Mouse (Mus musculus) heart, embryonic 11.5 days (tissue): ENCODE data around the gene Gm20388. TPM values are rescaled to one million over a fixed set of nuclear protein-coding genes. Genes with fewer than 3 reads are reported as not detected.
"Not testable (repeated sequence)": the region's sequence is repeated elsewhere in the genome, so short reads cannot be mapped to it uniquely, and the experiment has no call there.

Source experiments
- ATAC-seq: fragments of 200-750 bp; cut with Nextera tagmentation; replicated peaks from 2 replicates; pipeline ENCODE4 v1.8.0; 2017; ENCODE audit warnings: moderate library complexity; ENCODE audit not compliant: insufficient number of reproducible peaks, low FRiP score, low TSS enrichment
- H3K27ac ChIP-seq: fragments of 300-500 bp; sonication (generic); 2 replicates; pipeline ENCODE4 v1.5.1; 2014; ENCODE audit warnings: mild to moderate bottlenecking, low read depth, low read length
- H3K27me3 ChIP-seq: fragments of 300-500 bp; sonication (generic); 2 replicates; pipeline ENCODE4 v1.6.1; 2014; ENCODE audit warnings: mild to moderate bottlenecking, low read length, mixed read lengths; ENCODE audit not compliant: control insufficient read depth, insufficient read depth
- H3K36me3 ChIP-seq: fragments of 300-500 bp; sonication (generic); 2 replicates; pipeline ENCODE4 v1.6.1; 2014; ENCODE audit warnings: mild to moderate bottlenecking, low read length, moderate library complexity, mixed read lengths; ENCODE audit not compliant: control insufficient read depth, insufficient read depth
- H3K4me1 ChIP-seq: fragments of 300-500 bp; sonication (generic); 2 replicates; pipeline ENCODE4 v1.6.1; 2014; ENCODE audit warnings: low read length; ENCODE audit not compliant: control insufficient read depth, insufficient read depth
- H3K4me2 ChIP-seq: fragments of 300-500 bp; sonication (generic); 2 replicates; pipeline ENCODE4 v1.6.1; 2014; ENCODE audit warnings: mild to moderate bottlenecking, moderate library complexity
- H3K4me3 ChIP-seq: fragments of 300-500 bp; sonication (generic); 2 replicates; pipeline ENCODE4 v1.5.1; 2014; ENCODE audit warnings: low read depth, low read length
- H3K9ac ChIP-seq: fragments of 300-500 bp; sonication (generic); 2 replicates; pipeline ENCODE4 v1.6.1; 2014; ENCODE audit warnings: mild to moderate bottlenecking, low read depth, low read length, moderate library complexity
- H3K9me3 ChIP-seq: fragments of 300-500 bp; sonication (generic); replicated peaks from 2 replicates; pipeline ENCODE4 v1.6.1; 2016; ENCODE audit warnings: low read length; ENCODE audit not compliant: control insufficient read depth
- WGBS: fragments of 180-500 bp; shearing (Covaris S2); extraction: QIAGEN DNeasy Blood & Tissue Kit; methylation state at CpG from one replicate; pipeline ENCODE4 v1.1.7; 2014; ENCODE audit not compliant: insufficient replicate concordance; 5-methylcytosine and 5-hydroxymethylcytosine counted together
- polyA plus RNA-seq: library from polyadenylated mRNA; unstranded; fragments of >200 nt; fragmentation: Nextera tagmentation; extraction: Ambion mirVana; gene quantifications from 2 replicates; pipeline ENCODE4 v1.2.1, GENCODE M21; 2014

Gm20388 gene
- polyA plus RNA-seq, 1 experiment from 2014 or later = 6.4 TPM

GRCm38 (mm10) chr8:123040110-123040650 lies 3129.5 kb downstream of the Gm20388 start:
- H3K4me1 ChIP-seq = peaks cover 32% of the 10 kb centered on the region
- 18% methylated on average over 4 of the region's 4 CpGs for WGBS

DNA sequence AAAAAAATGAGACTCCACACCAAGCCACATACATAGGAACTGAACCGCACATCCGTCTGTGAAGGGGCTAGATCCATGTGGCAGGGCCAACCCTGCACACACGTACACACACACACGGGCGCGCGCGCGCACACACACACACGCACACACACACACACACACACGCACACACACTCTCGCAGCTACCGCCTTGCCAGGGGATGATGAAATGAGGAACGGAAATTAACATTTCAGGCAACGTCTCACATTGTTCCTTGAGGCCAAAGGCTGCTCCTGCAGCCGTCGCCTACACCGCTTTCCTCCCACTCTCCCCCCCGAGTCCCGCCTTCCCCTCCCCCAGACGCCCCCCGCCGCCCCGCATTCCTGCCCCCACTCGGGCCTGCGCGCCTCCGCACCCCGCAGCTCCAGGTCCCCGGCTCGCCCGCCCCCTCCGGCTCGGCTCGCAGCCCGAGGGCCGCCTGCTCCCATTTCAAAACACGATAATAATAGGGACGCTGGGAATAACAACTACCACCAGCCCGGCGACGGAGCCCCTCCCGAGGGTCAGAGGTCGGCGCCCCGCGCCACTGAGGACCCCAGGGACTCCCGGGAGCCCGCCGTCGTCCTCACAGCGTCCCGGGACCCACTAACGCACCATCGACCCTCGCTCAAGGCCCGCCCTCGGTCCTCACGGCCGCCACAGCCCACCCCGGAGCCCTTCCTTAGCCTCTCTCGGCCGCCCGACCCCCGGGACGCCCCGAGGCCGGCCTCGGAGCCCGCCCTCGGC lies 3130.6 kb downstream of the Gm20388 start:
- Histone ChIP-seq H3K36me3 (no peaks in the 10 kb centered on the region), H3K4me3 (peak overlapping the region; percentile 100), H3K27me3 (no peaks in the 10 kb centered on the region), H3K4me2 (peak overlapping the region; percentile 90), H3K27ac (peak overlapping the region; percentile 97), H3K4me1 (peaks cover 32% of the 10 kb centered on the region), H3K9ac (peak overlapping the region; percentile 98), H3K9me3 (no peaks in the 10 kb centered on the region)
- under 1% methylated on average over 55 of the region's 71 CpGs for WGBS
- 0 out of 2 replicates have a peak, but pooled peaks have one; percentile 5 for ATAC-seq

More at GRCm38 (mm10) chr8:123040110-123040650, 3129.5 kb downstream of the Gm20388 start:
- H3K4me2 ChIP-seq = peak overlapping the region; percentile 90
- H3K27ac ChIP-seq = 0 out of 2 replicates have a peak overlapping the region, but pooled peaks have one; percentile 15
- H3K4me3 ChIP-seq = peak overlapping the region; percentile 100
- peak overlapping the region; percentile 98; the same call in 1 of the 2 replicates for H3K9ac ChIP-seq
- no peaks in the 10 kb centered on the region for H3K27me3 ChIP-seq
- no peaks in the 10 kb centered on the region for H3K9me3 ChIP-seq
- no peaks in the 10 kb centered on the region for H3K36me3 ChIP-seq
- no peak for ATAC-seq

- Histone ChIP-seq H3K36me3 (no peaks in the 10 kb centered on the region), H3K27ac (peak overlapping the region; percentile 97), H3K4me3 (peak overlapping the region; percentile 100), H3K4me2 (peak overlapping the region; percentile 90), H3K27me3 (no peaks in the 10 kb centered on the region), H3K4me1 (peaks cover 32% of the 10 kb centered on the region), H3K9ac (peak overlapping the region; percentile 98), H3K9me3 (no peaks in the 10 kb centered on the region)
- WGBS = 3% methylated on average over 28 of the region's 60 CpGs
- peak; percentile 19 for ATAC-seq
These were observed 3131.1 kb downstream of the Gm20388 start for GRCm38 (mm10) chr8:123041774-123042105.

DNA sequence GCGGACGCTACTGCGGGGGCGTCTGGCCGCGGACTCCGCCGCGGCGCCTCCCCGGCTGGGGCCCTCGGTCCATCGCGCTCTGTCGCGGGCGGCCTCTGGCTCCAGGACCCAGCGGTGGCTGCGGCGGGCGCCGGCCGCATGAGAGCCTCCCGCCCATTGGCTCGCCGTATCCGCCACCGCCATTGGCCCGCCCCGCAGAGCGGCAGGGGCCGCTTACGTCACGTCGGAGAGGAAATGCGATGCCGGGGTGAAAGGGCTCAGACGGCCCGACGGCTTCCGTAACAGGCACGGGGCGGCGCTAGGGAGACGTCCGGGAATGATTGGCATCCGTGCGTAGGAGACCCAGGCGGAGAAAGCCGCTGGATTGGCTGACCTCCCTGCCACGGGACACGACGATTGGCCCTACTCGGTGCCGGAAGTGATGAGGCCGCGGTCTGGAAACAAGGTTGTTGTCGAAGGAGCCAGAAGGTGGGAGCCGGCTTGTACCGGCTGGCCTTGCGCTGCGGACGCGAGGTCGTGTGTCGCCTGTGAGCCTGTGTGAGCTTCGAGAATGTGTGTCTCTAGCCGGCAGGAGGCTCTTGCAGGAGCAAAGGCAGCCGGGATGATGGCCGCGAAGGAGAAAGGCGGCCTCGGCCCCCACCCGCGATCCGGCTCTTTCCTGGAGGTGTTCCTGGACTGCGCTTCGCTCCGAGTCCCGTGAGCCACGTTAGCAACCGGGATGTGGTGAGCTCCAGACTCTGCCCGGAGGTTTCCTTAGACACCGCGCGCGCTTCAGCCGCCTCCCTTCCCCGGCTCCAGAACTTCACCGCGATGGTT lies 3131.7 kb downstream of the Gm20388 start, which contains the start of gene Ankrd11:
Ankrd11 (minus strand) TSS at position 120 of the 816 bp plus-strand sequence.
- under 1% methylated on average over 81 of the region's 91 CpGs for WGBS
- ATAC-seq = peak; percentile 96

GRCm38 (mm10) chr8:123042974-123043625 lies 3132.5 kb downstream of the Gm20388 start:
- H3K27ac ChIP-seq = peak overlapping the region; percentile 99
- no peaks in the 10 kb centered on the region for H3K27me3 ChIP-seq
- WGBS = 15% methylated on average over 22 of the region's 22 CpGs
- H3K4me1 ChIP-seq = peaks cover 23% of the 10 kb centered on the region
- H3K9ac ChIP-seq = peak overlapping the region; percentile 89
- H3K4me2 ChIP-seq = peak overlapping the region; percentile 74
- no peaks in the 10 kb centered on the region for H3K36me3 ChIP-seq
- H3K4me3 ChIP-seq = peak overlapping the region; percentile 100
- no peak for ATAC-seq
- H3K9me3 ChIP-seq = no peaks in the 10 kb centered on the region

More for the DNA sequence above, 3131.7 kb downstream of the Gm20388 start, which contains the start of gene Ankrd11:
- Histone ChIP-seq H3K36me3 (no peaks in the 10 kb centered on the region), H3K27me3 (no peaks in the 10 kb centered on the region), H3K9ac (peak within 1 kb of the TSS; percentile 98), H3K9me3 (no peaks in the 10 kb centered on the region), H3K4me1 (peaks cover 26% of the 10 kb centered on the region), H3K4me2 (peak within 1 kb of the TSS; percentile 90), H3K27ac (peak within 1 kb of the TSS; percentile 99), H3K4me3 (peak within 1 kb of the TSS; percentile 100)

DNA sequence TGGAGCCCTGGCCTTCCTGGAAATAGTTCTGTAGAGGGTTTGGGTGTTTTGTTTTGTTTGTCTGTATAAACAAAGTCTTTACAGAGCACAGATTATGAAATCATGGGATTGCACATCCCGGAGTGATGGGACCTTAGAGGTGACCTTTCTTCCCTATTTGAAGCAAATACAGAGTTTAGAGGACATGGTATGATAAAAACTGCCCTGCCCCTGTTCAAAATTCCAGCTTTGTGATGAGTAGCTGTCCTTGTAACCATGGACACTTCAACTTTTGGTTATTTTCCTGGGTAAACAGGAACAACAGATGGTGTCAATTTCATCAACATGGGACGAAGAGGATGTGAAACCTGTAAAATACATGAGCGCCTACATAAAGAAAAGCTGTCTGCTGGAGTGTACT lies 3133.3 kb downstream of the Gm20388 start:
- ATAC-seq = no peak
- no peaks in the 10 kb centered on the region for H3K36me3 ChIP-seq
- WGBS = 87% methylated on average over 3 of the region's 3 CpGs
- no peak overlapping the region for H3K4me2 ChIP-seq
- no peaks in the 10 kb centered on the region for H3K9me3 ChIP-seq
- no peak overlapping the region for H3K9ac ChIP-seq
- no peaks in the 10 kb centered on the region for H3K27me3 ChIP-seq
- H3K4me1 ChIP-seq = peaks cover 19% of the 10 kb centered on the region
- H3K27ac ChIP-seq = no peak overlapping the region
- H3K4me3 ChIP-seq = no peak overlapping the region

DNA sequence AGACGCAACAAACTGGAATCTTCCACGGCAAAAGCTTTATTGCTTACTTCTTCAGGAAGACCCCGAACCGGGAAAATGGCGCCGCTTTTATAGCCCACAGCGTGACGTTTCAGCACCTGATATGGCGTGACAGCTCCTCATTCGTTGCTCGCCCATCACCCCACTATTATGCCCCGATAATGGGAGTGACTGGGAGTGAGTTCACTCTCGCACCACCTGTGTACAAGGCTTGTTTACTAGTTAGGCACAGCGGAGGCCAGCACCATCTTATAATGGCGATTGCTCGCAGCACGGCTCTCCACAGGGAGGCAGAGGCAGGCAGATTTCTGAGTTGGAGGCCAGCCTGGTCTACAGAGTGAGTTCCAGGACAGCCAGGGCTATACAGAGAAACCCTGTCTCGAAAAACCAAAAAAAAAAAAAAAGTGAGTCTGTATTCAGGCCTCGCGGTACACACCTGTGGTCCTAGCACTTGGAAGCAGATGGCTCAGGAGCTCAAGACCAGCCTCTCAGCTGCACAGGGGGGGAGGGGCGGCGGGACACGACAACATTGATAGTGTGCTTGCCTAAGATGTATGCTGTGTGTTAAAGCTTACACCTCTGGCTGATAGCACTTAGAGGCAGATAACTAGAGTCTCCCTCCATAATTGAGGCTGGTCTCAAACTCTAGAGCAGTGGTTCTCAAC lies 3134.2 kb downstream of the Gm20388 start:
- 89% methylated on average over 23 of the region's 23 CpGs for WGBS

More for the DNA sequence above, 3134.2 kb downstream of the Gm20388 start:
- not testable (repeated sequence) for H3K4me2 ChIP-seq, H3K36me3 ChIP-seq, H3K9me3 ChIP-seq, H3K27ac ChIP-seq, H3K27me3 ChIP-seq, H3K9ac ChIP-seq, H3K4me3 ChIP-seq, ATAC-seq
- H3K4me1 ChIP-seq = peaks cover 14% of the 10 kb centered on the region
